Mouse (Mus musculus): ENCODE measurements around the gene Phf20.

DNA sequence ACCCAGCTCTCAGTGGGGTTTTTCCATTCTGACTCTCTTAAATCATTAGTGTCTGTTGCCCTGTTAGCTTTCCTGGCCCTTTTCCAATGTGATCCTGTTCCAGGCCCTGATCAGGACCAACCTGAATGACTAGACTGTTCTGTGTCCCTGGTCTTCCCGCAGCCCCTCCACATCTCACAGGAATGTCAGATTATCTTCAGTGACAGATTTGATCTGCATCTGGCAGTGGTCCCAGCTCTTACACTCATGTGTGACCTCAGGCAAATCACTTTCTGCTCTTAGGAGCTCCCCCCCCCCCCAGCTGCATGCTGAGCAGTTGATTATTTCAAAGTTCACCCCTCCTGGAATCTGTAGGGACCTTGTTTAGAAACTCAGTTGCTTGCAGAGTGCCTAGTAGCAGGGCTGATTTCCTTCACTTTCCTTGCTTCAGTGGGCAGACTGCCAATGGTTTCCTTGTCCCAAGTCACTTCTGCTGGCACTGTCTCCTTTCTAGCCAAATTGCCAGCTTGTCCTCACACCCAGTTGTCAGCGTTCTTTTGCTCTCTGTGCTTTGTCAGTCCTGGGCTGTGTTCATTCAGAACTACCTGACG is 6.7 kb downstream of the Phf20 start:
- no peak for TF ChIP-seq CTCF (IDR thresholded peaks at IDR 0.05; ENCODE audit: control insufficient read depth, insufficient read depth, low read length)
- no peak for TF ChIP-seq POLR2A (IDR thresholded peaks at IDR 0.05; ENCODE audit: borderline replicate concordance, control insufficient read depth, low read depth, low read length)

Measured in bone marrow, adult 2 months (tissue).